ENCODE assay signal across 8 mouse cellular contexts in the genomic region with DNA sequence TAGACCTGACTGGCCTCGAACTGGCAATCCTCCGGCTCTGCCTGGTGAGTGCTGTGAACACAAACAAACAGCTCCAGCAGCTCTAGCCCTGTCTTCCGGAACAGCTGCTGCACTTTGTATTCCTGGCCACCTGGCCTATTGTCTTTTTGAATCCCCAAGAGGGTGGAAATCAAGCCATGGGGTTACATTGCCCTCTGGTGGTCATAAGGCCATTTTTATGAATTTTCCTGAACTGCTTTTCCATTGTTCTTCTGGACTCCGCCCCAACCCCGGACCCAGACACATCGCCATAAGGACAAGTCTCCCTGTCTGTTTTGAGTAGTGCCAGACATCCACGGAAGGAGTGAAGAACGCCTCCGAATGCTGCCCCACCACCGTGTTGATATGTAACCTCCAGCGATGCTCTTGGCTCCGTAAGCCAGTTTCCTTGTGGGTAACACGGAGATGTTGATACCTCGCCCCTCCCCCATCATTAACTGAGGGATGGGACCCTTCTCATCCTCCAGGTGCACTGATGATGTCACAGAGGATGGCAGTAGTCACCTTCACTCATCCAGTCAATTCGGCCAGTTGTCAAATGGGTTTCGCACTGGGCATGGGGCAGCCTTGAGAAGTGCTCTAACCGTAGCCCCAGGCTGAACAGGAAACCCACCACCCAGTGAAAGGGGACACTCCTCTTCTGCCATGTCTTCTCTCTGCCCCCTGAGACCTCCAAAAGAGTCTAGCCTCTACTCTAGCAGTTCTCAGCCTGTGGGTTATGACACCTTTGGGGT. TPM values are rescaled to one million over a fixed set of nuclear protein-coding genes. Genes with fewer than 3 reads are reported as not detected.
DNase-seq lines count a peak whose midpoint lies in the region; ATAC-seq and TF ChIP-seq lines count a peak whose summit lies in the region.

No protein-coding gene starts in this region.

- in situ Hi-C loops in Patski (cut with MboI; ENCODE audit: low pct_unique_long_range_greater_than_20kb): no loop called here

- CTCF ChIA-PET in Patski (lab: Charles Lee): interaction anchor here (0.6 to 2.3 kb wide), 10 partner anchors 53 to 295 kb away, joined by 3 to 12 read pairs (median 3); partner anchors contain the start of genes Maz, Pagr1a and Pagr1b

- no peaks in the 10 kb centered on the region for H3K27me3 ChIP-seq in Patski
- H3K27me3 ChIP-seq in hindbrain, embryonic 13.5 days: no peaks in the 10 kb centered on the region

- peak; percentile 64 for ATAC-seq in Patski
- peak; percentile 80 for ATAC-seq in hindbrain, embryonic 13.5 days (ENCODE audit: low FRiP score)

- peaks cover 6% of the 10 kb centered on the region; the same call in 1 of the 2 replicates for H3K4me1 ChIP-seq in hindbrain, embryonic 13.5 days (replicated peaks)

- peak overlapping the region; percentile 43 for H3K9ac ChIP-seq in hindbrain, embryonic 13.5 days

- TF ChIP-seq CTCF in Patski (IDR thresholded peaks at IDR 0.05): peak; percentile 90

- peak; percentile 78 for DNase-seq in Patski (ENCODE audit: low read depth, low spot score)
- DNase-seq in cerebellum, postnatal 10 days: peak; percentile 89 to 93
- DNase-seq in frontal cortex, postnatal 14 days (ENCODE audit: low spot score in 2 of 2): peak; percentile 43 to 56
- DNase-seq in layer of hippocampus, postnatal 14 days (ENCODE audit: low spot score in 2 of 2): peak; percentile 76 to 87
- DNase-seq in lung, postnatal 14 days: peak; percentile 83
- peak; percentile 70 for DNase-seq in retina, adult 2 months (ENCODE audit: low read depth, low spot score)
- DNase-seq in thymus, postnatal 36 days: peak; percentile 73 to 79

- POLR2A ChIA-PET in Patski (lab: Charles Lee): interaction anchor here (2.7 kb wide), 1 partner anchor 79 kb away, joined by 9 read pairs; no protein-coding TSS in a partner anchor

- H3K36me3 ChIP-seq in hindbrain, embryonic 13.5 days: no peaks in the 10 kb centered on the region

- peak overlapping the region; percentile 82 for H3K27ac ChIP-seq in hindbrain, embryonic 13.5 days

- H3K4me2 ChIP-seq in hindbrain, embryonic 13.5 days: peak overlapping the region; percentile 46

- peak overlapping the region; percentile 19 for H3K4me3 ChIP-seq in hindbrain, embryonic 13.5 days

- no peaks in the 10 kb centered on the region for H3K9me3 ChIP-seq in hindbrain, embryonic 13.5 days

- WGBS in hindbrain, embryonic 13.5 days: 18% methylated on average over 17 of the region's 17 CpGs

RNA-seq across cellular contexts. Expression of gene AI467606, which starts 13.6 kb away (rescaled TPM):
- polyA plus RNA-seq in Patski (2021): 0.71 TPM
- 1.5 and 2.1 TPM in 2 replicates for polyA plus RNA-seq in hindbrain, embryonic 13.5 days (2015; fragmentation: Nextera tagmentation; extraction: Ambion mirVana)
- total RNA-seq in layer of hippocampus, postnatal 14 days (2021): 1 to 10 TPM; 1.1 to 2.7 TPM

RNA-seq across cellular contexts. Expression of gene Qprt, which starts 17.3 kb away (rescaled TPM):
- not detected for polyA plus RNA-seq in Patski (2021)
- polyA plus RNA-seq in hindbrain, embryonic 13.5 days (2015; fragmentation: Nextera tagmentation; extraction: Ambion mirVana): 0.54 and 0.68 TPM in 2 replicates
- total RNA-seq in layer of hippocampus, postnatal 14 days (2021): under 1 TPM; 0.19 to 0.76 TPM

RNA-seq across cellular contexts. Expression of gene Zg16, which starts 17.6 kb away (rescaled TPM):
- polyA plus RNA-seq in Patski (2021): not detected
- not detected in 2 replicates for polyA plus RNA-seq in hindbrain, embryonic 13.5 days (2015; fragmentation: Nextera tagmentation; extraction: Ambion mirVana)
- not detected for total RNA-seq in layer of hippocampus, postnatal 14 days (2021)

RNA-seq across cellular contexts. Expression of gene Spn, which starts 32.9 kb away (rescaled TPM):
- 0.21 TPM for polyA plus RNA-seq in Patski (2021)
- 0.06 and 0.09 TPM in 2 replicates for polyA plus RNA-seq in hindbrain, embryonic 13.5 days (2015; fragmentation: Nextera tagmentation; extraction: Ambion mirVana)
- total RNA-seq in layer of hippocampus, postnatal 14 days (2021): under 1 TPM; 0.65 to 0.95 TPM

Comparison
In these comparisons a context has a peak if more than half of its experiments do, and no peak if none do; other contexts are left out.
1. Peak in every context shown above with its lines: DNase-seq, ATAC-seq, H3K4me3 ChIP-seq and H3K27ac ChIP-seq.